Mouse (Mus musculus) midbrain, embryonic 11.5 days (tissue): ENCODE measurements around the gene Adnp. TPM values are rescaled to one million over a fixed set of nuclear protein-coding genes. Genes with fewer than 3 reads are reported as not detected.
A peak's percentile ranks its signal among the peaks of the same experiment; 100 is the strongest.

Experiments
- ATAC-seq: fragments of 200-750 bp; cut with Nextera tagmentation; 2 replicates; pipeline ENCODE4 v1.8.0; 2017; ENCODE audit warnings: moderate TSS enrichment, moderate library complexity; ENCODE audit not compliant: low FRiP score
- DNase-seq: peaks from one replicate; pipeline ENCODE4 v3.0.0; 2015; ENCODE audit warnings: low spot score; ENCODE audit errors: missing footprints
- H3K27ac ChIP-seq: fragments of 300-500 bp; sonication (generic); 2 replicates; pipeline ENCODE4 v1.5.1; 2014; ENCODE audit warnings: low read depth, low read length
- H3K27me3 ChIP-seq: fragments of 300-500 bp; sonication (generic); 2 replicates; pipeline ENCODE4 v1.6.1; 2014; ENCODE audit warnings: mild to moderate bottlenecking, low read length, moderate library complexity, mixed read lengths; ENCODE audit not compliant: control insufficient read depth, insufficient read depth
- H3K36me3 ChIP-seq: fragments of 300-500 bp; sonication (generic); 2 replicates; pipeline ENCODE4 v1.6.1; 2014; ENCODE audit warnings: mild to moderate bottlenecking, low read length, moderate library complexity, mixed read lengths; ENCODE audit not compliant: control insufficient read depth, insufficient read depth
- H3K4me1 ChIP-seq: fragments of 300-500 bp; sonication (generic); 2 replicates; pipeline ENCODE4 v1.6.1; 2014; ENCODE audit warnings: low read length; ENCODE audit not compliant: control insufficient read depth, insufficient read depth
- H3K4me2 ChIP-seq: fragments of 300-500 bp; sonication (generic); 2 replicates; pipeline ENCODE4 v1.6.1; 2014; ENCODE audit warnings: mild to moderate bottlenecking, moderate library complexity
- H3K4me3 ChIP-seq: fragments of 300-500 bp; sonication (generic); 2 replicates; pipeline ENCODE4 v1.5.1; 2014; ENCODE audit warnings: low read depth, low read length
- H3K9ac ChIP-seq: fragments of 300-500 bp; sonication (generic); 2 replicates; pipeline ENCODE4 v1.6.1; 2014; ENCODE audit warnings: low read length
- H3K9me3 ChIP-seq: fragments of 300-500 bp; sonication (generic); 2 replicates; pipeline ENCODE4 v1.6.1; 2016; ENCODE audit warnings: low read length; ENCODE audit not compliant: control insufficient read depth
- WGBS: fragments of 180-500 bp; shearing (Covaris S2); extraction: QIAGEN DNeasy Blood & Tissue Kit; methylation state at CpG from one replicate; pipeline ENCODE4 v1.1.7; 2014; 5-methylcytosine and 5-hydroxymethylcytosine counted together
- polyA plus RNA-seq: library from polyadenylated mRNA; unstranded; fragments of >200 nt; fragmentation: Nextera tagmentation; extraction: Ambion mirVana; gene quantifications from 2 replicates; pipeline ENCODE4 v1.2.1, GENCODE M21; 2014

Adnp gene
- 6.0 and 9.7 TPM in 2 replicates for polyA plus RNA-seq

DNA sequence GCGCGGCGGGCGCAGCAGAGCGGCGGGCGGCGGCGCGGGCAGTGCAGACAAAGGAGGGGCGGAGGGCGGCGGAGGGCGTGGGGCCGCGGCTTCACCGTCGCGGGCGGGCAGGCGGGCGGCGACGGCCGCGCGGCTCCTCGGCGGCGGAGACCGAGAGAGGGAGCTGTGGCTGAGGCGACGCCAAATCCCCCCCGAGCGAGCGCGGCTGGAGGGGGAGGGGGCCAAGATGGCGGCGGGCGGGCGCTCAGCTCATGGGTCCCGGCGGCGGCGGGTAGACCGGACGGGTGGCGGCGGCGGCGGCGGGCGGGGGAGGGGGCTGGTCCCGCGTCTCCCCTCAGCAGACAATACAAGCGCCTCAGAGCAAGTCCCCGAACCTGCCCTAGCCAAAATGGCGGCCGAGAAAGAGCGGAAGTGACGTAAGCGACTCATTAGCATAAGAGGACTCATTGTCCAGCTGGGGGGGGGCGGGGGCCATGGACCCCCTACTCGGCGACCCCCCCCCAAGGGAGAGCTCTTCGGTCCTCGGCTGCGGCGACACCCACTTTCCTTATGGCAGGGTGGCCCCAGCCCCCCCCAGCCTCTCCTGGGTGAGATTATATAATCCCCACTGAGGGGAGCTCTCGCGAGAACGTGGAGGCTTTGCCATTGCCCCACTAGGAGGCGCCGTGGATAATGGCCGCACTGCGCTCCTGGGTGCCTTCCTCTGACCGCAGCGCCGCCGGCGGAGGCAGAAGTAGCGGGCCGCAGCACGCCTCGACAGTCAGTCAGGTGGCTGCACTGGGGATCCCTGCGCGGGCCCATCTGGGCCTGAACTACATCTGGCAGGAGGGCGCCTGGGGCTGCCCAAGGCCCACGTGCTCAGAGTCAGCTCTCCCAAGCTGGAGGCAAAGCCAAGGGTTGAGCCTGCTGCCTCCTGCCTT lies at the start of gene Adnp:
Gene Adnp (minus strand): TSS at position 388 of the 920 bp plus-strand sequence.
- peak; percentile 92 for ATAC-seq
- DNase-seq = peak; percentile 99
- Histone ChIP-seq H3K4me1 (peaks cover 14% of the 10 kb centered on the region), H3K27me3 (no peaks in the 10 kb centered on the region), H3K4me3 (peak within 1 kb of the TSS; percentile 92), H3K9ac (peak within 1 kb of the TSS; percentile 100), H3K4me2 (peak within 1 kb of the TSS; percentile 56), H3K36me3 (peaks cover 16% of the 10 kb centered on the region; the same call in 1 of the 2 replicates), H3K27ac (peak within 1 kb of the TSS; percentile 99), H3K9me3 (no peaks in the 10 kb centered on the region; the same call in 1 of the 2 replicates)
- under 1% methylated on average over 63 of the region's 89 CpGs for WGBS

DNA sequence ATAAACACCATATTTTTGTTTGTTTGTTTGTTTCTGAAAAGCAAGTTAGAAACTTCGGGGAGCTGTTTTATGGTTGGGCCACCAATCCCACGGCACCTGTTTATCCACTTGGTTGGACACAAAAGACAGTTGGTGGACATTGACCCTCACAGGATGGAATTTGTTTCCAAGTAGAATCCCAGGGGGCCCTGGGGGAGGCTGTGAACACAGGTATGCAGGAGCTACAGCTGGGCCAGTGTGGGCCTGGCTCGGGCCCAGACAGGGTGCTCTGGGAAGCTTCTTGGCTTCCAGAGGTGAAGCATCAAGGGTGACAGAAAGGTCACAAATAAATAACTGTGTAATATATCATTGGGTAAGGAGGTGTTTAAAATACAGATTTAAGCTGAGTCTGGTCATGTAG lies 49.6 kb upstream of the Adnp start:
- Histone ChIP-seq H3K4me3 (no peak overlapping the region), H3K4me2 (no peak overlapping the region), H3K27ac (no peak overlapping the region), H3K27me3 (no peaks in the 10 kb centered on the region), H3K4me1 (no peaks in the 10 kb centered on the region), H3K9ac (no peak overlapping the region), H3K36me3 (no peaks in the 10 kb centered on the region), H3K9me3 (no peaks in the 10 kb centered on the region)
- 84% methylated on average over 3 of the region's 3 CpGs for WGBS
- ATAC-seq = no peak
- peak; percentile 57 for DNase-seq

DNA sequence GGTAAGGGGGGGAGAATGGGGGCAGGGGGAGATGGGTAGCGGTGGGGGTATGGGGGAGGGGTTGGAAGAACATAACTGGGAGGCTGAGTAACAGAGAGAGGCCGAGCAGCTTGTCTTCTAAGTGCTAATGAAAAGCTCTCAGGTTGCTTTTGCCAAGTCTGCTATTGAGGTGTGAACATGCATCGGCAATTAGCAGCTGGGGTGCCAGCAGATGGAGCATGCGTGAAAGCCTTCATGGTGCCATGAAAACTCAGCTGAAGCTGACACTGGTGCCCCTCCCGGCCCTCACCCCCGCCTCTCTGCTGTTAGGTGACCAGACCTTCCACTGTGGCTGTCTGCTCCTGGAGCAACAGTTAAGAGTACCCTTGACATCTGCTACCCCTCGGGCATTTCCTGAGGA lies 46.9 kb upstream of the Adnp start:
- Histone ChIP-seq H3K36me3 (no peaks in the 10 kb centered on the region), H3K9me3 (no peaks in the 10 kb centered on the region), H3K4me3 (no peak overlapping the region), H3K4me1 (no peaks in the 10 kb centered on the region), H3K27ac (no peak overlapping the region), H3K9ac (no peak overlapping the region), H3K4me2 (no peak overlapping the region), H3K27me3 (no peaks in the 10 kb centered on the region)
- 76% methylated on average over 7 of the region's 7 CpGs for WGBS
- no peak for ATAC-seq
- DNase-seq = peak; percentile 41

DNA sequence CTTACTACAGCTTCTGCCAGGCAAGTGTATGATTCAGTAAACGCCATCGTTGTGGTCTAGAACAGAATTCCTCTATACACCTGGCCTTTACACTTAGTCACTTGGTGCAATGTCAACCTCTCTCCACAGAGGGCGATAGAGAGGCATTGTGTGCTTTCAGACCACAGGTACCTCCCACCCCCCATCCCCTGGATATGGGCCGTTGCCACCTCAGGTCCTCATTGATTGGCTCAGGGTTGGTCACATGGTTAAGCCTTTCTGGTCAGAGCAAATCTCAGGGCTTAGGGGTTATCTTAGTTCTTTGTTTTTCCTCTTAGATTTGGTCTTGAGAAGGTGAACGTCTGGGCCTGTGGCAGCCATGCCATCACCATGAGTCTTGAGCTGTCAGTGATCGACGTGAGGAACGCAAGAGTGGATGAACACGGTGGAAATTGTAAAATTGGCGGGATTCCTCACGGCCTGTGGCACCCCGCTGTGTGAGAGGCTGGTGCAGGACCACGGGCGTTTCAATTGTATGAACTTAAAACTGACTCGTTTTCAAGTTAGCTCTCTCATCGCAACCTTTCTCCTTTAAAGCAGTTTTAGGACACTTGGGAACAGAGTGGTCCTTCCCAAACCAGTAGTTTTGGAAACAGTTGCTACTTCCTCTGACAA lies 45.9 kb upstream of the Adnp start:
- peak; percentile 61; the same call in 1 of the 2 replicates for ATAC-seq
- no peaks in the 10 kb centered on the region for H3K9me3 ChIP-seq
- 0 out of 2 replicates have a peak overlapping the region, but pooled peaks have one; percentile 5 for H3K9ac ChIP-seq
- peak; percentile 92 for DNase-seq
- H3K4me2 ChIP-seq = peak overlapping the region; percentile 22; the same call in 1 of the 2 replicates
- no peaks in the 10 kb centered on the region for H3K36me3 ChIP-seq
- no peaks in the 10 kb centered on the region for H3K4me1 ChIP-seq
- H3K4me3 ChIP-seq = no peak overlapping the region
- H3K27me3 ChIP-seq = no peaks in the 10 kb centered on the region
- WGBS = 12% methylated on average over 16 of the region's 16 CpGs
- H3K27ac ChIP-seq = no peak overlapping the region

DNA sequence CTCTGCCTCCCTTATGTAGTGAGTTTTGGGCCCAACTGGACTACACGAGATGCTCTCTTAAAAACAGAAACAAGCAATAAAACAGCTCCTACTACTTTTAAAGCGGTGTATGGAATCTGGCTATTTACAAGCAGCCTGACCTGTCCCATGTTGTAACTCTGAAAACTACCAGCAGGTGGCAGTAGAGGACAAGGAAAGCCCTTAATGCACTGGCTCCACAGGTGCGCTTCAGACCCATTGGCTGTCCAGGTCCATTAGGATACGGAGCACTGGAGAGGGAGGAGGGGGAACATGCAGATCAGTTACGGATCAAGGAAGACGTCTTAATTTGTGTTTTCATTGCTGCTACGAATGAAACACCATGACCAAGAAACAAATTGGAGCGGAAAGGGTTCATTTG lies 43.4 kb upstream of the Adnp start:
- Histone ChIP-seq H3K4me1 (no peaks in the 10 kb centered on the region), H3K9ac (no peak overlapping the region), H3K27ac (no peak overlapping the region), H3K9me3 (no peaks in the 10 kb centered on the region), H3K36me3 (no peaks in the 10 kb centered on the region), H3K4me2 (no peak overlapping the region), H3K27me3 (no peaks in the 10 kb centered on the region), H3K4me3 (no peak overlapping the region)
- DNase-seq = peak; percentile 99
- WGBS = 19% methylated on average over 8 of the region's 8 CpGs
- peak; percentile 54; the same call in 1 of the 2 replicates for ATAC-seq

DNA sequence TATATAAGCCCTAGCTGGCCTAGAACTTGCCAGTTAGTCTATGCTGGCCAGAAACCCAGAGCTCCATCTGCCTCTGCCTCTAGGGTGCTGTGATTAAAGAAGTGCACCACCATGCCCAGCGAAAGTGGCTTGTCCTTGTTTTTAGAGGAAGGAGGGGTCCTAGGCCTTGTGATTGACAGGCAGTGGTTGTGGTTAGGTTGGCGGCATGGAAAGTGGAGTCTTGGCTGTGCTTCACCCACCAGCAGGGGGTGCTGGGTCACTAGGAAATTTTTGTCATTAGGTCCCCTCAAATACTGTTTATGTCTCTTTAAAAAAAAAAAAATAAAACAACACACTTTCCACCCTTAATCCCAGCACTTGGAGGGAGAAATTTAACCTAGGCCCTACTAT lies 41.9 kb upstream of the Adnp start:
- Histone ChIP-seq H3K4me3 (no peak overlapping the region), H3K4me2 (no peak overlapping the region), H3K9me3 (no peaks in the 10 kb centered on the region), H3K4me1 (no peaks in the 10 kb centered on the region), H3K27ac (no peak overlapping the region), H3K9ac (no peak overlapping the region), H3K36me3 (no peaks in the 10 kb centered on the region), H3K27me3 (no peaks in the 10 kb centered on the region)
- WGBS = 25% methylated on average over 2 of the region's 2 CpGs
- ATAC-seq (no peak), DNase-seq (peak; percentile 86)

DNA sequence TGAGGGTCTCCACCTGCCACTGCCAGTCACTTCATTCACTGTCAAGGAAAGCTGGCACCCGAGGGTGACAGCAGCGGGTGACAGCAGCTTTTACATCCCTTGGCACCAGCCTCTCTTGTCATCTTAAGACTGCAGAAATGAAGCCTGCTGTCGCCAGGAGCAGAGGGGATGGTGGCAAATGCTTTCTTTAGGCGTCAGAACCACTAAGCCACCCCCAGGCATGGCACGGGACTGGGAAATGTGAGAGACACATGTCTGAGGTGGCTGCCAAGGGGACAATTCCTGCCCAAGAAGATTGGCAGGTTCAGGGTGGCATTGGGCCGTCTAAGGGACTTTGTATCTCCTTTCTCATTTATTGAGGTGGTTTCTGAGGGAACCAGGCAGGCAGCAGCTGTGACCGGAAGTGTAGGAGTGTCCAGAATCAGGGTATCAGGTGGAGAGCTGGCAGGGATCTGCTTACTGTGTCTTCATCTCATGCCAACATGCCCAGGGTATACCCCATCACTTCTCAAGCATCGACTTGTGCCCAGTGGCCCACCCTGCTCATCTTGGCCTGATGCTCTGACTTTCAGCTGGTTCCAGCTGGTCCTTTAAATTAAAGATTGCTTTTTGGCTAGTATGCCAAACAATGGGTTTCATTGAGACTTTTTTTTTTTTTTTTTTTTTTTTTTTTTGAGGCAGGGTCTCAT lies 41.4 kb upstream of the Adnp start:
- Histone ChIP-seq H3K36me3 (no peaks in the 10 kb centered on the region), H3K27ac (no peak overlapping the region), H3K4me3 (no peak overlapping the region), H3K4me1 (no peaks in the 10 kb centered on the region), H3K9me3 (no peaks in the 10 kb centered on the region), H3K4me2 (no peak overlapping the region), H3K9ac (no peak overlapping the region), H3K27me3 (no peaks in the 10 kb centered on the region)
- 75% methylated on average over 8 of the region's 8 CpGs for WGBS
- DNase-seq = peak; percentile 67
- no peak for ATAC-seq

DNA sequence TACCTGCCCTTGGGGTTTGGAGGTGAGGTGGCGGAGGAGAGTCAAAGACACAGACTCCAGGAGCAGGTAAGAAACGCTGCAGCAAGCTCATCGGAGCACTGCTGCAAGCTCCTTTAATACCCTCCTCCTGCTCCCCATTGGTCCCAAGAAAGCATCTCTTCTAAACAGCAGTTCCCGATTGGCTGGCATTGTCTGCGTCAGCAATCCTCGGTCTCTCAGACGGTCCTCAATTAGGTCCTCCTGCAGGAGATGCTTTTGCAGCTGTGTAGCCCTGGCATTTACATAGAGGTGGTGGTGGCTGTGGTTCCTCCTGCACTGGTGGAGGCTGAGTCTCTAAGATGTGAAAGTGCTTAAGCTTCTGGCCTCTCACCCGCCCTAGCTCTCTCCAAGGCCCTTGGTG lies 38.7 kb upstream of the Adnp start:
- Histone ChIP-seq H3K9me3 (no peaks in the 10 kb centered on the region), H3K9ac (no peak overlapping the region), H3K27me3 (no peaks in the 10 kb centered on the region), H3K4me3 (no peak overlapping the region), H3K36me3 (no peaks in the 10 kb centered on the region), H3K4me1 (no peaks in the 10 kb centered on the region), H3K27ac (no peak overlapping the region), H3K4me2 (no peak overlapping the region)
- no peak for ATAC-seq
- WGBS = 47% methylated on average over 8 of the region's 8 CpGs
- peak; percentile 1 for DNase-seq
